Mouse (Mus musculus): Measurements from ENCODE around the gene Zdhhc17. TPM values are rescaled to one million over a fixed set of nuclear protein-coding genes. Genes with fewer than 3 reads are reported as not detected.

Zdhhc17 gene
- polyA plus RNA-seq (2016; fragmentation: Nextera tagmentation; extraction: Ambion mirVana): 21.9 and 26.4 TPM in 2 replicates

DNA sequence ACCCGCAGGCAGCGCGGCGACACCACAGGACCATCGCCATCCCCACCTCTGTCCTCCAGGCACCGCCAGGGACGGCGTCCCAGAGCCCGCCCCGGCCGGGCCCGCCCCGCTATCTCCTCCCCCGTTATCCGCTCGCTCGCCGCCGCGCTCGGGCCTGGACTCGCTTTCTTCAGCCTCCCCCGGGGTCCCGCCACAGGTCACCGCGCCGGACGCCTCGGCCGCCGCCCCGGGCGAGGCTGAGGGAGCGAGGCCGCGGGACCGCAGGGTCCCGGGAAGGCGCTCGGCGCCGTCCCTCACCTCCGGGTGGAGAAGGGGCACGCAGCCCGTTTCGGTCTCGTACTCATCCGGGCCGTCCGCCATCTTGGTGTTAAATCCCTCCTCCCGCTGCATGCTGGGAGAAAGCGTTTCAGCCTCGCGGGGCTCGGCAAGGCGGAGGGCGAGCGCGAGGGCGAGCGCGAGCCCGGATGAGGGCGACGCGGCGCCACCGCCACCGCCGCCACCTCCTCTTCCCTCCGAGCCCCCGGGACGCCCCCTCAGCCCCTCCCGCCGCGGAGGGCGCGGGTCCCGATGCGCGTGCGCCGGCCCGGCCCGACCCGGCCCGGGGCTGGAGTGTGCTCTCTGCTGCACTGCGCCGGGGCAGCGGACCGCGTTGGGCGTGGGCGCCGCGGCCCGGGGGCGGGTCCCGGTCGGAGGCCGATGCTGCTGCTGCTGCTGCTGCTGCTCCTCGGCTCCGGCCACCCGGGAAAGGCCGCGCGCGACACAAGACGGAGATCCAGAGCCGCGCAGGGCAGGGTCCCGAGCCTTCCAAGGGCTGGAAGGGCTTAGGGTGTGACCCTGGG, at the start of gene Zdhhc17:
Gene Zdhhc17, minus strand, starts transcription at position 500 of the 839 bp plus-strand sequence.
- no peaks in the 10 kb centered on the region for H3K36me3 ChIP-seq
- peak within 1 kb of the TSS; percentile 96 for H3K4me3 ChIP-seq
- H3K27ac ChIP-seq: peak within 1 kb of the TSS; percentile 100
- peak; percentile 91 for DNase-seq (ENCODE audit: low spot score)
- H3K27me3 ChIP-seq (ENCODE audit: low read depth, poor library complexity, severe bottlenecking): no peaks in the 10 kb centered on the region
- no peaks in the 10 kb centered on the region for H3K9me3 ChIP-seq (replicated peaks)
- under 1% methylated on average over 94 of the region's 112 CpGs for WGBS
- H3K4me1 ChIP-seq: peaks cover 10% of the 10 kb centered on the region; the same call in 1 of the 2 replicates

DNA sequence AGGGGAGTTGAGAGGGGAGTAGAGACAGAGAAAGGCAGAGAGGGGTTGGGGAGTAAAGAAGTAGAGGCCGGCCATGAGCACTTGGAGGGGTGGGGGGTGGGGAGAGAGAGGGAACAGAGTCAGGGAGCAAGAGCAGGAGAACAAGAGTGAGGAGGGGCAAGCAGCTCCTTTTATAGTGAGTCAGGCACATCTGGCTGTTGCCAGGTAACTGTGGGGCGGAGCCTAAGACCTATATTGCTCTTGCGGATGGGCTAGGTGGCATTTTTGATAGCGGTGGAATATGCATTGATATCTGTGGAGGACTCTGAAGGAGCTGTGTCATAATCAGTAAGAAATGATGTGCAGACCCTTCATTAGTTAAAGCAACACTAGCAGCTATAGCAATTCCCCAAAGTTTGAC, 45.8 kb upstream of the Zdhhc17 start:
- H3K9me3 ChIP-seq (replicated peaks): no peaks in the 10 kb centered on the region
- WGBS: 47% methylated on average over 4 of the region's 4 CpGs
- no peak for DNase-seq (ENCODE audit: low spot score)
- H3K27me3 ChIP-seq (ENCODE audit: low read depth, poor library complexity, severe bottlenecking): no peaks in the 10 kb centered on the region
- no peak overlapping the region for H3K27ac ChIP-seq
- H3K4me1 ChIP-seq: peaks cover 10% of the 10 kb centered on the region
- no peaks in the 10 kb centered on the region for H3K36me3 ChIP-seq
- no peak overlapping the region for H3K4me3 ChIP-seq

DNA sequence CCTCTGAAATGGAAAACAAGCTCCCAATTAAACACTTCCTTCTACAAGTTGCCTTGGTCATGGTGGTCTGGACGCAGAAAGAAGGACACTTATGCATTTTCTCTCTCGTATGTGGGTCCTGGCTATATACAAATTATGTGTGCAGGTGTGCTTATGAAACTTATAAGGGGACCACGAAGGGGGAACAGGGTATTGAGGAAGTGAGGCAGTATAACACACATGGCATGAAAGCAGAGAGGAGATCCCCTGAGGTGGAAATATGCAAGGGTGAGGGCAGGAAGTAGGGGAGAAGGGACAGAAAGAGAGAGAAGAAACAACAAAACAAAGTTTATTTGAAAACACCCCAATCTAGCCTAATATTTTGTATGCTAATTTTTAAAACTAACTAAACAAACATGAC, 41.7 kb upstream of the Zdhhc17 start:
- Histone ChIP-seq H3K9me3 (replicated peaks) (no peaks in the 10 kb centered on the region), H3K27ac (no peak overlapping the region), H3K27me3 (ENCODE audit: low read depth, poor library complexity, severe bottlenecking) (no peaks in the 10 kb centered on the region), H3K4me3 (no peak overlapping the region), H3K36me3 (no peaks in the 10 kb centered on the region), H3K4me1 (peaks cover 10% of the 10 kb centered on the region)
- whole genome bisulfite sequencing: 91% methylated on average over 3 of the region's 3 CpGs
- DNase-seq (ENCODE audit: low spot score): no peak

DNA sequence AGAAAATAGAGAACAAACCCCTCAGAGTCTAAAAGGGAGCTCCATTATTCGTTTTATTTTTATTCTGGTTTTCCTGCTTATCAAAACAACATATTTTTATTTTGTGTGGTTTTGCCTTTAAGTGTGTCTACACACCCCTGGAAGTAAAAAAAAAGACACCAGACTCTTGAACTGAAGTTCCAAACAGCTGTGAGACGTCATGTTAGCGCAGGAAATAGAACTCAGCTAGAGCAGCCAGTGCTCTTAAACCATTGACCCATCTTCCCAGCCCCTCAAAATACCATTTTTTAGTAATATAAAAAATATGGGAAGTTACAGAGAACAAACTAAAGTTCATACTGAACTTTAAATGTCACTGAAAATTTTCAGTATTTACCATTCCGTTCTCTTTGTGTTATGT, 40.6 kb upstream of the Zdhhc17 start:
- DNase-seq (ENCODE audit: low spot score): no peak
- H3K4me1 ChIP-seq: peaks cover 6% of the 10 kb centered on the region; the same call in 1 of the 2 replicates
- no peaks in the 10 kb centered on the region for H3K9me3 ChIP-seq (replicated peaks)
- no peaks in the 10 kb centered on the region for H3K27me3 ChIP-seq (ENCODE audit: low read depth, poor library complexity, severe bottlenecking)
- WGBS: 88% methylated on average over 4 of the region's 4 CpGs
- no peak overlapping the region for H3K4me3 ChIP-seq
- no peak overlapping the region for H3K27ac ChIP-seq
- H3K36me3 ChIP-seq: no peaks in the 10 kb centered on the region

DNA sequence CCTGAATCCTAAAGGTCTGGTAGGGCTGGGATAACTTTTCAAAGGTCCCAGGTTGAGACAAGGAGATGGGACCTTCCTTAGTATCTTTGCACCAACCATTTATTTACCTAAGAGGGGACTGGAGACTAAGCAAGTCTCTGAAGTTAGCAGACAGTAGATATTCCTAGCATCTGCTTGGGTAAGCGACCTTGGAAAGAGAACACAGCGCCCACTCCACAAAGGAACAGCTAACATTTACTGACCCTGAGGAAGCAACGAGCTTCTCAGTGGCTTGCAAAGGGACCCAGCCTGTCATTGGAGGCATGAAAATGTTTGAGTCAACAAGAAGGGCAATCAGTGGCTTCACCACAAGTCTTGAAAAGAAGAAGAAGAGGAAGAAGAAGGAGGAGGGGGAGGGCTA, 40.1 kb upstream of the Zdhhc17 start:
- no peak for DNase-seq (ENCODE audit: low spot score)
- Histone ChIP-seq H3K36me3 (no peaks in the 10 kb centered on the region), H3K9me3 (replicated peaks) (no peaks in the 10 kb centered on the region), H3K4me1 (peaks cover 5% of the 10 kb centered on the region; the same call in 1 of the 2 replicates), H3K4me3 (no peak overlapping the region), H3K27me3 (ENCODE audit: low read depth, poor library complexity, severe bottlenecking) (no peaks in the 10 kb centered on the region), H3K27ac (no peak overlapping the region)
- 83% methylated on average over 3 of the region's 3 CpGs for WGBS

DNA sequence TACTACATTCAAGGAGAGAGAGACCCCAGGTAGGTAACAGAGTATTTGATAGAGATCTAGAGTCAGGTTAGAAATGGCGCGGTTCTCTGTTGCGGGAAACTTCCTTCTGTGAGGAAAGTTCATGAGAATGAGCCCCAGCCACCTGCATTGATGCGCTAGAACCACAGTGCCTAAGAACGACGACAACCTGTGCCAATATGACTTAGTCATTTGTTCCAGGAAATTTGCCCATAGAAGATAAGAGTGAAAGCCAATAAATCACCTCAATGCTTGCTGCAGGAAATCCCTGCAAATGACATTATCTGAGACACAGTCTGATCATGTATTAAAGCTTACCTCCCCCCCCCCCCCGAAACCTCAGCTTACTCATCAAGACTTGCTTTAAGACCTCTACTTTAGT, 38.0 kb upstream of the Zdhhc17 start:
- Histone ChIP-seq H3K9me3 (replicated peaks) (peaks cover 4% of the 10 kb centered on the region; the same call in 1 of the 2 replicates), H3K4me1 (no peaks in the 10 kb centered on the region), H3K36me3 (no peaks in the 10 kb centered on the region), H3K27me3 (ENCODE audit: low read depth, poor library complexity, severe bottlenecking) (no peaks in the 10 kb centered on the region), H3K4me3 (no peak overlapping the region), H3K27ac (no peak overlapping the region)
- no peak for DNase-seq (ENCODE audit: low spot score)
- WGBS: 88% methylated on average over 7 of the region's 7 CpGs

DNA sequence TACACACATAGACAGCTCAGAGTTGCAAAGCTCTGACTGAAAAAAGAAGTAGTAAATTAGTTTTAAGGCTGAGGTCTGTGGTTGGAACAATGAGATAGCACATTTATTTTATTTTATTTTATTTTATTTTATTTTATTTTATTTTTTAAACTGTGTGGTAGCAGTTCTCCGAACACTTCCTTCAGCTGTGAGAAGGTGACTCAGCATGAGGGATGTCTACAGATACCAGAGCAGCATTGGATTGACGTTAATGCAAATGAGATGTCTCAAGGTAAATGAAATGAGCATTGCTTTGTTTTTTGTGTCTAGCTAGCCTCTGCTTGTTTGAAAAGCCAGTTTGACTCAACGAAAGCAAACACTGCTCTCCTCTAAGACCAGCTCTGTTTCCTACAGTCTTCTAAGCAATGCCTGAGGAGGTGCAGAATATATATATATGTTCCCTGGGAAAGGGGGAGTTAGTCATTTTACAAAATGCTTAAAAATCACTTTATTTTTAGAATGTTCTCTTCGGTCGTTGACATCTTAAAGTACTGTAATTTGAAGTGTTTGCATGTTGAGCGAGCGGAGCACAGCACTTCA, 30.2 kb upstream of the Zdhhc17 start:
- DNase-seq (ENCODE audit: low spot score): no peak
- Histone ChIP-seq H3K4me3 (no peak overlapping the region), H3K36me3 (no peaks in the 10 kb centered on the region), H3K4me1 (no peaks in the 10 kb centered on the region), H3K9me3 (replicated peaks) (peaks cover 4% of the 10 kb centered on the region; the same call in 1 of the 2 replicates), H3K27ac (no peak overlapping the region), H3K27me3 (ENCODE audit: low read depth, poor library complexity, severe bottlenecking) (no peaks in the 10 kb centered on the region)
- WGBS: 88% methylated on average over 7 of the region's 7 CpGs

DNA sequence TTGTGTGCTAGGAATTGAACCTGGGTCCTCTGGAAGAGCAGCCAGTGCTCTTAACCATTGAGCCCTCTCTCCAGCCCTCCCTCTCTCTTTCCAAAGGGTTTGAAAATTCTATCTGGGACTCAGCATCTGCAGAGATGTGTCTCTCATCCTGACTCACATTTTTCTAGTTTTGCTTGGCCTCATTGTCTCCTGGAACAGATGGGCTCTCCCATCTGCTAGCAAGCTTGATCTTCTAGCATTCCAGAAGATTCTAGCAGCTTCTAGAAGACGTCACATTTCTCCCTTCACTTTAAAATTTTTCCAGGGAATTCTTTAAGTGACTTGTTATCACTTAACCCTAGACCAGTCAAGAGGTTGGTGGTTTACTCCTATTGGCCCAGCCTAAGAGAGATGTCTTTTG, 26.9 kb upstream of the Zdhhc17 start:
- Histone ChIP-seq H3K27ac (no peak overlapping the region), H3K9me3 (replicated peaks) (no peaks in the 10 kb centered on the region), H3K36me3 (no peaks in the 10 kb centered on the region), H3K4me1 (peaks cover under 1% of the 10 kb centered on the region; the same call in 1 of the 2 replicates), H3K4me3 (no peak overlapping the region), H3K27me3 (ENCODE audit: low read depth, poor library complexity, severe bottlenecking) (no peaks in the 10 kb centered on the region)
- DNase-seq (ENCODE audit: low spot score): no peak
- WGBS: 88% methylated on average over 1 of the region's 1 CpGs

DNA sequence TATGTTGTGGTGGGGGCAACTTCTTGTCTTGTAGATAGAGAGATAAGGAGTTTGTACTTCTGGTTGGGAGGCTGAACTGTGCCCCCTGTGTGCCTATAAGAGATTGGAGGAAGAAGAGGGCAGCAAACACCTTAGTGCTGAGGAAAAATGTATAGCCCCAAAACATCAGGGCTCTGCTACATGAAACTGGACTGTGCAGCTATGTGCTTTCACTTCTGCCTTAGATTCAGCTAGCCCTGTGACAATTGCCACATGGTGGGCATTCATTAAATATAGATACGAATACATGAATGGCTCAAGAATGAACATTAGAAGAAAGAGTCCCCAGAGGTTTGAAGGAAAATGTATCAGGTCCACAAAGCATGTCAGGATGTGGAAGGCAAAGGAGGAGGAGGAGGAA, 25.2 kb upstream of the Zdhhc17 start:
- Histone ChIP-seq H3K4me1 (peaks cover 7% of the 10 kb centered on the region; the same call in 1 of the 2 replicates), H3K9me3 (replicated peaks) (no peaks in the 10 kb centered on the region), H3K27ac (no peak overlapping the region), H3K36me3 (no peaks in the 10 kb centered on the region), H3K4me3 (no peak overlapping the region), H3K27me3 (ENCODE audit: low read depth, poor library complexity, severe bottlenecking) (no peaks in the 10 kb centered on the region)
- WGBS: 93% methylated on average over 1 of the region's 1 CpGs
- no peak for DNase-seq (ENCODE audit: low spot score)

DNA sequence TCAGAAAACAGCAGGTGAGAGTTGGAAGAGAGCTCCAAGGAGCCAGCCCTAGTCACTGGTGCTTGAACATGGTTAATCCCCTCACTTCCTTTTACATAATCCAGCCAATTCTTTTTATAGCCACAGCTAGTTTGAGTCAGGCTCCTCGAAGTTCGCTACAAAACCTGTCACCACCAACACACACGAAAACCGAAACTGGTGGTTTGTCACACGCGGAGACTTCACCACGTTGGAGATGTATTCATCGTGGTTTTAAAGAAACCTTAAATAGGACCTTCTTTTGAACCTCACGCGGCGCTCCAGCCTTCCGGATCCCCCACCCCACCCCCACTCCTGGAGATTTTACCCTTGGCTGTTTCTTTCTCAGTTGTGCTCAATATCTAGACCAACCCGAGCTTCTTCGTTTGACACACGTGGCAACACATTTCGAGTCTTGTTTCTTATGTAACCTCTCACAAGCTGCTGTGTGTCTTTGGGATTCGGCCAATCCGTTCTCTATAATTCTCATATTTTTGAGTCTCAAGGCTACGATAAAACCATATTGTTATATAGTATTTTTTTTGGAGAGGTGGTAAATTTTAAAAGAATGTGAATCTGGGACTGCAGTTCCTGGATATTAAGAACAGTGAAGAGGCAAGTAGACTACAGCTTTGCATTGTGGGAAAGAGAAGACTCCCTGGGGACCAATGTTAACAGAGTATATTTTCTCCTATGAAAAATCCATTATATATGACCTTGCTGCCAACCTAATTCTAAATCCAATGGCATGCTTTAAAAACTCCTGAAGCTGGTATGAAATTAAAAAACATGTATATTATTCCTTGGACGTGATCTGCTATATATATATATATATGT, 21.8 kb upstream of the Zdhhc17 start:
- 49% methylated on average over 20 of the region's 20 CpGs for WGBS

DNA sequence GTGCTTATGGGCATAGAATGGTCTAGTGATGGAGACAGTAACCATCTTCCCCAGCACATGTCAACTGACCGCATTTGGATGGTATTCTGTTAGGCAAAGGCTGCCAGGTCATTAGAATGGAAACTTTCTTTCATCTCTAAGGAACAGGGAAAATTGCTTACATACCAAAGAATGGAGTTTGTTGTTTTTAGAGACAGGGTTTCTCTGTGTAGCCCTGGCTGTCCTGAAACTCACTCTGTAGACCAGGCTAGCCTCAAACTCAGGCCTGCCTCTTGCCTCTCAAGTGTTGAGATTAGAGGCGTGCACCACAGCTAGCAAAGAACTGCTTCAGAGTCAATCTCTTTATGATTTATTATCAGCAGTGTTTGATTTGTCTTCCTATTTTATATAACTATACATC, 20.9 kb upstream of the Zdhhc17 start:
- no peaks in the 10 kb centered on the region for H3K27me3 ChIP-seq (ENCODE audit: low read depth, poor library complexity, severe bottlenecking)
- H3K4me1 ChIP-seq: peaks cover 7% of the 10 kb centered on the region; the same call in 1 of the 2 replicates
- H3K9me3 ChIP-seq (replicated peaks): no peaks in the 10 kb centered on the region
- no peak overlapping the region for H3K27ac ChIP-seq
- H3K4me3 ChIP-seq: no peak overlapping the region
- no peaks in the 10 kb centered on the region for H3K36me3 ChIP-seq
- WGBS: 86% methylated on average over 2 of the region's 2 CpGs
- DNase-seq (ENCODE audit: low spot score): no peak

More for the DNA sequence above, 21.8 kb upstream of the Zdhhc17 start:
- Histone ChIP-seq H3K36me3 (no peaks in the 10 kb centered on the region), H3K27ac (no peak overlapping the region), H3K9me3 (replicated peaks) (no peaks in the 10 kb centered on the region), H3K27me3 (ENCODE audit: low read depth, poor library complexity, severe bottlenecking) (no peaks in the 10 kb centered on the region), H3K4me3 (peak overlapping the region; percentile 25; the same call in 1 of the 2 replicates), H3K4me1 (peaks cover 7% of the 10 kb centered on the region; the same call in 1 of the 2 replicates)
- DNase-seq (ENCODE audit: low spot score): no peak

DNA sequence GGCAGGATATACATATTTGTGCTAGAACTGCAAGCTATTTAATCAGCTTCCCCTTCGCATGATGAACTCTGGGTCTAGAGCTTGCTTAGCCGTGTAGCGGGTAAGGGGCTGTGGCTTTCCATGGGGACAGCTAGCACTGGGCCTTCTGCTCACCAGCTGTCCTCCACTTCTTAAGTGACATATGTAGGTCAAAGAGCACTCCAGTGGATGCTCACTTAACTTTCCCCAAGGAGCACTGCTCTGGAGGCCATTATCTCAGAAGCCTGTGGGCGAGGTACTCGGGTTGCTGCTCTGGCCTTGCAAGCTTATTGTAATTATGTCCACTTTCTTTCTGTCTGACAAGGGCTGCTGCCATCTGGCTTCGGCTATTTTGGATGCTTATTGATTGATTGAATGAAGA, 16.2 kb upstream of the Zdhhc17 start:
- Histone ChIP-seq H3K9me3 (replicated peaks) (no peaks in the 10 kb centered on the region), H3K27me3 (ENCODE audit: low read depth, poor library complexity, severe bottlenecking) (no peaks in the 10 kb centered on the region), H3K4me3 (no peak overlapping the region), H3K27ac (no peak overlapping the region), H3K36me3 (no peaks in the 10 kb centered on the region), H3K4me1 (no peaks in the 10 kb centered on the region)
- no peak for DNase-seq (ENCODE audit: low spot score)
- 81% methylated on average over 6 of the region's 6 CpGs for WGBS
